Mouse (Mus musculus): Measurements from ENCODE around the gene Myh11.

DNA sequence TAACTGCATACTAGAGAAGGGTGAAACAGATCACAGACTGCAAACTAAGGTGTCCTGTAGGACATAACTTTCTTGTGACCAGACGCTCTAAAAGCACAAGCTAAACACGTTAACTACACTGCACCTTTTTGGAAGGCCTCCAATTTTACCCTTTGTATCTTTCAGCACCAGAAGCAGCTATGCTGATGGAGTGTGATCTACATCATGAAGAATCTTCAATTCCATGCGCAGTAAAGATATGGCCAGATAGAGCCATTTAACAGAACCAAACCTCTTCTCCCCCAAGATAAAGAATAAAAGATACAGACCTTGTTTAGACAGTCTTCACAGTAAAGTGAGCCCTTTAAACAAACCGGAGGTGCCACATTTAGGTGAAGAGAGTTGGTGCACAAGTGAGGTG lies 139.5 kb downstream of the Myh11 start:
- TF ChIP-seq HCFC1 (IDR thresholded peaks at IDR 0.05; ENCODE audit: borderline replicate concordance, insufficient read depth, low read length) (no peak), MAFK (IDR thresholded peaks at IDR 0.05; ENCODE audit: insufficient read depth, low read depth, low read length) (no peak), ZC3H11A (IDR thresholded peaks at IDR 0.05; ENCODE audit: borderline replicate concordance, low read depth, low read length) (no peak)

All from ES-E14 (cell line).